Mouse (Mus musculus) embryonic facial prominence, embryonic 13.5 days (tissue): ENCODE data around the gene Ap4b1. TPM values are rescaled to one million over a fixed set of nuclear protein-coding genes. Genes with fewer than 3 reads are reported as not detected.
"Not testable (repeated sequence)": the region's sequence is repeated elsewhere in the genome, so short reads cannot be mapped to it uniquely, and the experiment has no call there.

Experiments
- ATAC-seq: fragments of 200-750 bp; cut with Nextera tagmentation; 2 replicates; pipeline ENCODE4 v1.8.0; 2017; ENCODE audit warnings: low read depth; ENCODE audit not compliant: insufficient number of reproducible peaks, insufficient read depth, low FRiP score, low TSS enrichment
- H3K27ac ChIP-seq: fragments of 300-500 bp; sonication (generic); 2 replicates; pipeline ENCODE4 v1.5.1; 2015; ENCODE audit warnings: moderate library complexity, mild to moderate bottlenecking, inconsistent platforms
- H3K27me3 ChIP-seq: fragments of 300-500 bp; sonication (generic); 2 replicates; pipeline ENCODE4 v1.6.1; 2015; ENCODE audit warnings: mild to moderate bottlenecking, inconsistent platforms
- H3K36me3 ChIP-seq: fragments of 300-500 bp; sonication (generic); 2 replicates; pipeline ENCODE4 v1.6.1; 2015; ENCODE audit warnings: mild to moderate bottlenecking, inconsistent platforms
- H3K4me1 ChIP-seq: fragments of 300-500 bp; sonication (generic); 2 replicates; pipeline ENCODE4 v1.6.1; 2015; ENCODE audit warnings: inconsistent platforms
- H3K4me2 ChIP-seq: fragments of 300-500 bp; sonication (generic); 2 replicates; pipeline ENCODE4 v1.6.1; 2015; ENCODE audit warnings: moderate library complexity, mild to moderate bottlenecking, inconsistent platforms
- H3K4me3 ChIP-seq: fragments of 300-500 bp; sonication (generic); 2 replicates; pipeline ENCODE4 v1.5.1; 2015; ENCODE audit warnings: mild to moderate bottlenecking, inconsistent platforms
- H3K9ac ChIP-seq: fragments of 300-500 bp; sonication (generic); 2 replicates; pipeline ENCODE4 v1.6.1; 2015; ENCODE audit warnings: mild to moderate bottlenecking, inconsistent platforms
- H3K9me3 ChIP-seq: fragments of 300-500 bp; sonication (generic); 2 replicates; pipeline ENCODE4 v1.6.1; 2016; ENCODE audit warnings: inconsistent platforms
- WGBS: fragments of 180-500 bp; shearing (Covaris S2); methylation state at CpG from one replicate; pipeline ENCODE4 v1.1.7; 2015; ENCODE audit warnings: mixed read lengths; 5-methylcytosine and 5-hydroxymethylcytosine counted together
- polyA plus RNA-seq: library from polyadenylated mRNA; unstranded; fragments of >200 nt; fragmentation: Nextera tagmentation; extraction: Ambion mirVana; gene quantifications from 2 replicates; pipeline ENCODE4 v1.2.1, GENCODE M21; 2015

The Ap4b1 gene
- polyA plus RNA-seq, 1 experiment from 2014 or later, result 19.6 TPM

GRCm38 (mm10) chr3:103835951-103836310, 26.6 kb downstream of the Ap4b1 start:
- Histone ChIP-seq H3K27me3 (no peaks in the 10 kb centered on the region), H3K4me1 (0 out of 2 replicates have a peak, but pooled peaks cover 4% of the 10 kb centered on the region), H3K9ac (no peak overlapping the region), H3K9me3 (no peaks in the 10 kb centered on the region), H3K36me3 (no peaks in the 10 kb centered on the region), H3K27ac (no peak overlapping the region), H3K4me3 (no peak overlapping the region), H3K4me2 (no peak overlapping the region)
- 77% methylated on average over 10 of the region's 10 CpGs for WGBS
- no peak for ATAC-seq

GRCm38 (mm10) chr3:103836453-103836852, 27.1 kb downstream of the Ap4b1 start:
- no peaks in the 10 kb centered on the region for H3K9me3 ChIP-seq
- WGBS, result 89% methylated on average over 5 of the region's 5 CpGs
- H3K4me3 ChIP-seq, result no peak overlapping the region
- 0 out of 2 replicates have a peak, but pooled peaks cover 4% of the 10 kb centered on the region for H3K4me1 ChIP-seq
- no peaks in the 10 kb centered on the region for H3K27me3 ChIP-seq
- no peak overlapping the region for H3K9ac ChIP-seq
- H3K4me2 ChIP-seq, result no peak overlapping the region
- no peak for ATAC-seq
- no peak overlapping the region for H3K27ac ChIP-seq
- no peaks in the 10 kb centered on the region for H3K36me3 ChIP-seq

- Histone ChIP-seq H3K4me3 (no peak overlapping the region), H3K27me3 (no peaks in the 10 kb centered on the region), H3K4me1 (0 out of 2 replicates have a peak, but pooled peaks cover 4% of the 10 kb centered on the region), H3K9ac (no peak overlapping the region), H3K27ac (no peak overlapping the region), H3K36me3 (no peaks in the 10 kb centered on the region), H3K4me2 (no peak overlapping the region), H3K9me3 (no peaks in the 10 kb centered on the region)
- no peak for ATAC-seq
- 89% methylated on average over 6 of the region's 6 CpGs for whole genome bisulfite sequencing
Observed at GRCm38 (mm10) chr3:103839711-103840110, 30.4 kb downstream of the Ap4b1 start.

- not testable (repeated sequence) for H3K4me2 ChIP-seq, H3K9ac ChIP-seq, H3K4me3 ChIP-seq, H3K27ac ChIP-seq, H3K4me1 ChIP-seq, H3K9me3 ChIP-seq, ATAC-seq, H3K36me3 ChIP-seq, H3K27me3 ChIP-seq
- WGBS, result 90% methylated on average over 3 of the region's 3 CpGs
Observed at GRCm38 (mm10) chr3:103840195-103840594, 30.9 kb downstream of the Ap4b1 start.

- H3K4me3 ChIP-seq, H3K27ac ChIP-seq, H3K4me1 ChIP-seq, ATAC-seq, H3K9ac ChIP-seq, H3K9me3 ChIP-seq, H3K36me3 ChIP-seq, H3K27me3 ChIP-seq, H3K4me2 ChIP-seq: not testable (repeated sequence)
- WGBS, result 90% methylated on average over 7 of the region's 7 CpGs
Observed at GRCm38 (mm10) chr3:103840946-103841345, 31.6 kb downstream of the Ap4b1 start.

GRCm38 (mm10) chr3:103850644-103851363, 41.5 kb downstream of the Ap4b1 start:
- Histone ChIP-seq H3K4me1 (no peaks in the 10 kb centered on the region), H3K9ac (no peak overlapping the region), H3K36me3 (no peaks in the 10 kb centered on the region), H3K4me2 (no peak overlapping the region), H3K27me3 (no peaks in the 10 kb centered on the region), H3K4me3 (no peak overlapping the region), H3K9me3 (no peaks in the 10 kb centered on the region), H3K27ac (no peak overlapping the region)
- no peak for ATAC-seq
- WGBS, result 71% methylated on average over 9 of the region's 9 CpGs

- H3K27ac ChIP-seq, result no peak overlapping the region
- H3K4me3 ChIP-seq, result no peak overlapping the region
- no peaks in the 10 kb centered on the region for H3K36me3 ChIP-seq
- ATAC-seq, result no peak
- H3K9me3 ChIP-seq, result no peaks in the 10 kb centered on the region
- H3K4me1 ChIP-seq, result no peaks in the 10 kb centered on the region
- H3K4me2 ChIP-seq, result no peak overlapping the region
- no peak overlapping the region for H3K9ac ChIP-seq
- WGBS, result 89% methylated on average over 6 of the region's 6 CpGs
- H3K27me3 ChIP-seq, result no peaks in the 10 kb centered on the region
Observed at GRCm38 (mm10) chr3:103851481-103851880, 42.2 kb downstream of the Ap4b1 start.

- Histone ChIP-seq H3K9ac (no peak overlapping the region), H3K4me2 (no peak overlapping the region), H3K4me3 (no peak overlapping the region), H3K36me3 (no peaks in the 10 kb centered on the region), H3K4me1 (no peaks in the 10 kb centered on the region), H3K9me3 (no peaks in the 10 kb centered on the region), H3K27me3 (no peaks in the 10 kb centered on the region), H3K27ac (no peak overlapping the region)
- 88% methylated on average over 8 of the region's 8 CpGs for WGBS
- no peak for ATAC-seq
Observed at GRCm38 (mm10) chr3:103851882-103852281, 42.6 kb downstream of the Ap4b1 start.

GRCm38 (mm10) chr3:103852565-103853299, 43.4 kb downstream of the Ap4b1 start:
- ATAC-seq, result no peak
- Histone ChIP-seq H3K4me2 (no peak overlapping the region), H3K9me3 (no peaks in the 10 kb centered on the region), H3K27ac (no peak overlapping the region), H3K4me1 (no peaks in the 10 kb centered on the region), H3K36me3 (no peaks in the 10 kb centered on the region), H3K9ac (no peak overlapping the region), H3K27me3 (no peaks in the 10 kb centered on the region), H3K4me3 (no peak overlapping the region)
- WGBS, result 64% methylated on average over 3 of the region's 3 CpGs

- H3K9me3 ChIP-seq, result no peaks in the 10 kb centered on the region
- no peak for ATAC-seq
- no peak overlapping the region for H3K4me2 ChIP-seq
- WGBS, result 39% methylated on average over 8 of the region's 8 CpGs
- no peak overlapping the region for H3K9ac ChIP-seq
- H3K4me3 ChIP-seq, result no peak overlapping the region
- H3K36me3 ChIP-seq, result no peaks in the 10 kb centered on the region
- no peak overlapping the region for H3K27ac ChIP-seq
- no peaks in the 10 kb centered on the region for H3K4me1 ChIP-seq
- no peaks in the 10 kb centered on the region for H3K27me3 ChIP-seq
Observed at GRCm38 (mm10) chr3:103853804-103854203, 44.5 kb downstream of the Ap4b1 start.

GRCm38 (mm10) chr3:103857036-103857805, 47.9 kb downstream of the Ap4b1 start:
- Histone ChIP-seq H3K4me2 (no peak overlapping the region), H3K36me3 (no peaks in the 10 kb centered on the region), H3K27me3 (no peaks in the 10 kb centered on the region), H3K9me3 (no peaks in the 10 kb centered on the region), H3K9ac (no peak overlapping the region), H3K4me3 (no peak overlapping the region), H3K27ac (no peak overlapping the region), H3K4me1 (peaks cover 12% of the 10 kb centered on the region; the same call in 1 of the 2 replicates)
- WGBS, result 86% methylated on average over 7 of the region's 7 CpGs
- no peak for ATAC-seq
